Mouse (Mus musculus) lung, postnatal 0 days (tissue): ENCODE data around the gene Slc22a23. TPM values are rescaled to one million over a fixed set of nuclear protein-coding genes. Genes with fewer than 3 reads are reported as not detected.

Source experiments
- ATAC-seq: fragments of 200-750 bp; cut with Nextera tagmentation; 2 replicates; pipeline ENCODE4 v1.8.0; 2017; ENCODE audit warnings: moderate library complexity
- DNase-seq: peaks from one replicate; pipeline ENCODE4 v3.0.0-alpha.2; 2016; ENCODE audit warnings: low spot score
- H3K27ac ChIP-seq: fragments of 300-500 bp; sonication (generic); 2 replicates; pipeline ENCODE4 v1.5.1; 2014; ENCODE audit warnings: antibody characterized with exemption, mild to moderate bottlenecking, low read length, mixed read lengths
- H3K27me3 ChIP-seq: fragments of 300-500 bp; sonication (generic); replicated peaks from 2 replicates; pipeline ENCODE4 v1.6.1; 2014; ENCODE audit warnings: low read length, mixed read lengths; ENCODE audit not compliant: insufficient read depth
- H3K36me3 ChIP-seq: fragments of 300-500 bp; sonication (generic); 2 replicates; pipeline ENCODE4 v1.6.1; 2014; ENCODE audit warnings: low read length, mixed read lengths; ENCODE audit not compliant: insufficient read depth
- H3K4me1 ChIP-seq: fragments of 300-500 bp; sonication (generic); 2 replicates; pipeline ENCODE4 v1.6.1; 2014; ENCODE audit warnings: antibody characterized with exemption, low read depth, low read length, mixed read lengths; ENCODE audit not compliant: insufficient read depth
- H3K4me2 ChIP-seq: fragments of 300-500 bp; sonication (generic); replicated peaks from 2 replicates; pipeline ENCODE4 v1.6.1; 2014; ENCODE audit warnings: low read depth, mild to moderate bottlenecking, low read length, moderate library complexity, mixed read lengths
- H3K4me3 ChIP-seq: fragments of 300-500 bp; sonication (generic); 2 replicates; pipeline ENCODE4 v1.5.1; 2014; ENCODE audit warnings: low read depth, low read length
- H3K9ac ChIP-seq: fragments of 300-500 bp; sonication (generic); replicated peaks from 2 replicates; pipeline ENCODE4 v1.6.1; 2014; ENCODE audit warnings: low read depth, mild to moderate bottlenecking
- H3K9me3 ChIP-seq: fragments of 300-500 bp; sonication (generic); 2 replicates; pipeline ENCODE4 v1.6.1; 2016; ENCODE audit warnings: low read length, mixed read lengths
- CTCF ChIP-seq: IDR thresholded peaks from 2 replicates; pipeline ENCODE4 v1.5.1; 2016; ENCODE audit warnings: antibody characterized with exemption, mild to moderate bottlenecking
- EP300 ChIP-seq: IDR thresholded peaks from 2 replicates; pipeline ENCODE4 v1.6.1; 2016; ENCODE audit warnings: antibody characterized with exemption, mild to moderate bottlenecking, control low read depth
- WGBS: fragments of 180-500 bp; shearing (Covaris S2); extraction: QIAGEN DNeasy Blood & Tissue Kit; methylation state at CpG from one replicate; pipeline ENCODE4 v1.1.7; 2014; 5-methylcytosine and 5-hydroxymethylcytosine counted together
- polyA plus RNA-seq: library from polyadenylated mRNA; unstranded; fragments of >200 nt; fragmentation: Nextera tagmentation; extraction: Ambion mirVana; gene quantifications from 2 replicates; pipeline ENCODE4 v1.2.1, GENCODE M21; 2015

Gene Slc22a23
- polyA plus RNA-seq, 1 experiment from 2014 or later: 8.1 TPM

DNA sequence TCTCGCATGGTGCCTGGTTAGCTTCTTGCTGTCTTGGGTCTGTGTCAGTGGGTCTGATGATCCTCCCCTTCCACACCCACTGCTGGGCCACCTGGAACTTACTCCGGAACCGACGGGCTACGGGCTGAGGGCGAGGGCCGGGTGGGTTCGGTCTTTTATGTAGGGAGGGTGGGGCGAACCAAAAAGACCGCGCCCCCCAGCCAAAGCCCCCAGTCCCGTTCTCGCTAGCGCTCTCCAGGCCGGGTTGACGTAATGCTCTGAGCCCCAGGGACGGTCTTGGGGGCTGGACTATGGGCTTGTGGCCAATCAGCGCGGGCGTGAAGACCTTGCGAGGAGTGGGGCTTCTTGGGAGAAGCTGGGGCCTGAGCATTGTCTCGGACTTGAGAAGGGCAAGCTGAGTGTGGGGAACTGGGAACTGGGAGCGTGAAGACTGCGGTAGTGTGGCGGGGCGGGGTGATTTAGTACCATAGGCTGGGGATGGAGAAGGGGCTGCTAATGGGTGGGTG, 214.7 kb downstream of the Slc22a23 start, which contains the start of gene Tubb2b:
TSS of gene Tubb2b (minus strand) at position 241 of the 506 bp plus-strand sequence.
- TF ChIP-seq CTCF: no peak
- no peak for TF ChIP-seq EP300
- WGBS: under 1% methylated on average over 26 of the region's 26 CpGs

DNA sequence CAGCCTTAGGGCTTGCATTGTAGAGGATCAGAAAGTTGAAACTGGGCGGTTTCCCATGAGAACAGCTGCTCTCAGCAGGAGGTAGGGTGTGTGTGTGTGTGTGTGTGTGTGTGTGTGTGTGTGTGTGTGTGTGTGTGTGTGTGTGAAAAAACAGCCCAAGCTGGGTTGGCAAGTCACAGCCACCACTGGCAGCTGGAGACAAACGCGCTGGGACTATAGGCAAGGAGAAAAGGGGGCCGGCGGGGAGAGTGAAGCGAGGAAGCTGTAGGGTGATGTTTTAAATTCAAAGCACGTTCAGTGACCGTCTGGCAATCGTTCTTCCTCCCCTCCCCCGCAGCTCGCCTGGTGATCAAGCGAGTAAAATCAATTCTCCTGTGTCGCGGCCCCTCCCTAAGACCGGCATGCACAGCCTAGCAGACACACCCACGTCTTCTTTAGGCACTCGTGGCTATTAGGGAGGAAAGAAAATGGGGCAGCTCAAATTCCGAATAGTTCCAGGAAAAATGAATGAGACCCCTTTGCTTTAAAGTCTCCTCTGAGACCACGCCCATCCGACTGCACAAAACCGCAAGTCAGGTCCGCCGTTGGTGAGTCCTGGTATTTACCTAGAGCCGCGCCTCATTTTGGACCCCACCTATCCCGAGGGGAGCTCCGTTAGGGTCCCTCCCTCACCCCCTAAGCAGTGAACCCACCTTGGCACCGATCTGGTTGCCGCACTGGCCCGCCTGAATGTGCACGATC, 215.3 kb downstream of the Slc22a23 start:
- Histone ChIP-seq H3K9ac (no peak overlapping the region; the same call in 1 of the 2 replicates), H3K27ac (no peak overlapping the region), H3K4me3 (peak overlapping the region; percentile 62), H3K36me3 (no peaks in the 10 kb centered on the region), H3K27me3 (peaks cover 9% of the 10 kb centered on the region; the same call in 1 of the 2 replicates), H3K4me2 (peak overlapping the region; percentile 90), H3K9me3 (no peaks in the 10 kb centered on the region), H3K4me1 (0 out of 2 replicates have a peak, but pooled peaks cover 10% of the 10 kb centered on the region)
- no peak for TF ChIP-seq CTCF
- TF ChIP-seq EP300: no peak
- ATAC-seq (peak; percentile 25), DNase-seq (peak; percentile 51)
- under 1% methylated on average over 30 of the region's 31 CpGs for WGBS

More for the DNA sequence above, 214.7 kb downstream of the Slc22a23 start, which contains the start of gene Tubb2b:
- peak; percentile 77 for DNase-seq
- Histone ChIP-seq H3K4me1 (0 out of 2 replicates have a peak, but pooled peaks cover 10% of the 10 kb centered on the region), H3K9me3 (no peaks in the 10 kb centered on the region), H3K27me3 (peaks cover 9% of the 10 kb centered on the region; the same call in 1 of the 2 replicates), H3K9ac (no peak within 1 kb of the TSS; the same call in 1 of the 2 replicates), H3K27ac (peak within 1 kb of the TSS; percentile 32; the same call in 1 of the 2 replicates), H3K4me2 (peak within 1 kb of the TSS; percentile 90), H3K4me3 (peak within 1 kb of the TSS; percentile 62), H3K36me3 (no peaks in the 10 kb centered on the region)
- ATAC-seq: peak; percentile 91

Other genes starting within 250 kb of the Slc22a23 start
- 6.0 and 7.5 TPM in 2 replicates for gene Tubb2b, start 214.7 kb downstream of the Slc22a23 start, polyA plus RNA-seq
- gene Psmg4, start 182.2 kb downstream of the Slc22a23 start, polyA plus RNA-seq: 50.1 and 50.2 TPM in 2 replicates